Mouse (Mus musculus) thymus, postnatal 25 days (tissue): ENCODE measurements around the gene Gngt2.
"Not testable (repeated sequence)": the region's sequence is repeated elsewhere in the genome, so short reads cannot be mapped to it uniquely, and the experiment has no call there.

Experiments
- DNase-seq: peaks from one replicate; pipeline ENCODE4 v3.0.0; 2022

Gene Gngt2

DNA sequence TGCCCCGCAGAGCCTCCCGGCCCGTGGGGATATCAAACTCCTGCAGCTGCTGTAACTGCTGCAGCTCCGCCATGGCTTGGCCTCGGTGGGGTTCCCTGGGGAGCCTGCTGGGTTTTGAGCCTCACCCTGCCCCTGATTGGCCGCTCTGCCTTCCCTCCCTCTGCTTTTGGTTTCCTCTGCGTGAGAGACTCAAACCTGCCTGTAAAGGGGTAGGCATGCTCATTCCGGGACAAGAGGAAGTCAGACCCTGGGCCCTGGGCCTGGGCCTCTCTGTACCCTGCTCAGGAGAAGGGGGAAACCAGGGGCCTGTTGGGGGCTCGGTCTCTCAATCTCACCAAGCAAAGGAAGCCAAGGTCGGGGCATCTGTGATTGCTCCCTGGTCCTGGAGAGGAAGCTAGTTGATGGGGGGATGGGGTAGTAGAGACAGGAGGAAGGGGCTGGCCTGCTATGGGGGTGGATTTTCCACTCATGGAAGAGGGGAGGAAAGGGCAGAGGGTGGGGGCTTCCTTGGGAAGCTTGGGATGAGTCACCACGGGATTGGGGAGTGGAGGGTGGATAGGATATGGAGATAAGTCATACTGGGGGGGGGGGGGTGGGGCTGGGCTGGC lies 5.2 kb downstream of the Gngt2 start, which contains the start of gene Abi3:
Abi3 (minus strand) TSS at position 403 of the 608 bp plus-strand sequence.
- peak; percentile 89 for DNase-seq

DNA sequence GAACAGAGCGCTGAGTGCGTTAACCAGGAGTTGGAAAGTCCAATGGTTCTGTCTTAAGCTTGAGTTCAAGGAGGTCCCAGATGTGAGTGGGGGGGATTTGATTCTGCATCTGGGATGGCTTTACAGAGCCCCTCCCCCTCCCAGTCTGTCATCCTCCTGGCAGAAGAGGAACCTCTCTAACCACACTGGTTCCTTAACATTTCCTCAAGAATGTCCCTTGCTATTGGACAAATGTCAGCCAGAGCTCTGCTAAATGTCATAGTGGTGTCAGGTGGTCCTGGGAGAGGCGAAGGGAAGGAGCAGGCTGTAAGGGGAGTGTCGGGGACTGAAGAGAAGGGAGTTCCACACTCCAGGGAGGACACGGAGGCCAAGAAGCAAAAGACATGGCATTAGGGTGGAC lies 5.9 kb downstream of the Gngt2 start:
- DNase-seq: no peak

DNA sequence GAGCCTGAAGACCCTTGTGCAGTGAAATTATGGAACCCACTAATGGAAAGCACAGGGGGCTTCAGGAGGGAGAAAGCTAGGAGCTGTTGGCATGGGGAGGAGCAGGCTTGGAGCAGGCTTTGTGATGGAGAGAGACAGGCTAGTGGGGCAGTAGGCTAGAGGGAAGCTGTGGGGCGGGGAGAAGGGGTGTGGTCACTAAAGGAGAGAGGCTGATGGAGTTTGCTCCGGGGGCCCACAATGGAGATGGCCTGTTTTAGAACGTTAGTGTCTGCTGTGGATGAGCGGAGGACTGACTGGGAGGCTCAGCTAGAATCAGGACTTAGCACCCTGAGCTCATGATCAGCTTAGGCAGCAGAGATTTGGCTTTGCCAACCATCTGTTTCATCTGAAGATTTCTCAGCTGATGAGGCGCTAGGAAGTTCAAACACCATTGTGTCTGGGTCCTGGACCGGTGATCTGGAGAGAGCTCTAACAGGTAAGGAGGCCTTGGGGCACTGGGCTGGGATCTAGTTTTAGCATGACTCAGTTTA lies 6.5 kb downstream of the Gngt2 start:
- no peak for DNase-seq

DNA sequence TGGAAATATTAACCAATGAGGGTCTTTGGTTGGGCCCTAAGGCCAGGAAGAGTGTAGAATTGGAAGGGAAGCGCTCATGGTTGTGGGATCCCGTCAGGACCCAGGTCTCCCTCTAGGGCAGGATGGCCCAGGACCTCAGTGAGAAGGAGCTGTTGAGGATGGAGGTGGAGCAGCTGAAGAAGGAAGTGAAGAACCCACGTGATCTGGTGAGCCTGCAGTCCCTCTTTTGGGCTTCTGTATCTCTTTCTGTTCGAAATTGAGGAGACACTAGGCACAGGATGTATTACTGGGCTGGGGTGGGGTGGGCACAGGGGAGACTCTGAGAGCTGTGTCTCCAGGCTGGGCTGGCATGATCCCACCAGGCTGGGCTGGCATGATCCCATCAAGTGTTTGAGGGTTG lies 7.9 kb downstream of the Gngt2 start:
- DNase-seq: no peak

DNA sequence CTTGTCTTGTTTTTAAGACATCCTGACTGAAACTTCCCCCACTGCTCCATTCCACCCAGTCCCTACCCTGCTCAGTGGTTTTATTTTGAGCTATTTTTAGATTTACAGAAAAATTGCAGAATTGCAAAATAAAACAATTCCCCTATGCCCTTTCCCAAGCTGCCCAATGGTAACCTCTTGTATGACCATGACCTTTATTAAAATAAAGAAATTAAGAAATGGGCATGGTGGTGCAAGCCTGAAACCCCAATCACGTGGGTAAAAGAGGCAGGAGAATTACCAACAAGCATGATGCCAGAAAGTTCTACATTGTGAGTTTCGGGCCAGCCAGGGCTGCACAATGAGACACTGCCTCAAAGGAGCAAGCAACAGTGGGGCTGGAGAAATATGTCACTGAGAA lies 13.9 kb downstream of the Gngt2 start:
- DNase-seq: no peak

DNA sequence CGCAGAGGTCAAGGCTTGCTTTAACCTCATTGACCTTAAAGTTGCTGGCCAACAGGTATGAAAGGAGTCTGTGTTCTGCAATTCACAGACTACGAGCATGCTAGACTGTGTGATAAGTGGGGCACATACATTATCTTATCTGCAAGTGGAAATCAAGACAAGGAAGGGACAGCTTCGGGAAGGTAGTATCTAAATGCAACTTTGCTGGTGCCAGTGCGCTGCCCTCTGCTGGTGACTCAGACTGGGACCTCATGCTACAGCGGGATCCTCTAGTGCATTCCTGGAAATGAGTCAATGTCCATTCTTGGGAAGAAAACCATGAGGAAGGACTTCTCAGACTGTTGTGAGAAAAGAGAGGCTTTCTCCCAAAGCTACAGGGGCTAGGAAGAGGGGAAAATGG lies 16.7 kb downstream of the Gngt2 start:
- peak; percentile 82 for DNase-seq

DNA sequence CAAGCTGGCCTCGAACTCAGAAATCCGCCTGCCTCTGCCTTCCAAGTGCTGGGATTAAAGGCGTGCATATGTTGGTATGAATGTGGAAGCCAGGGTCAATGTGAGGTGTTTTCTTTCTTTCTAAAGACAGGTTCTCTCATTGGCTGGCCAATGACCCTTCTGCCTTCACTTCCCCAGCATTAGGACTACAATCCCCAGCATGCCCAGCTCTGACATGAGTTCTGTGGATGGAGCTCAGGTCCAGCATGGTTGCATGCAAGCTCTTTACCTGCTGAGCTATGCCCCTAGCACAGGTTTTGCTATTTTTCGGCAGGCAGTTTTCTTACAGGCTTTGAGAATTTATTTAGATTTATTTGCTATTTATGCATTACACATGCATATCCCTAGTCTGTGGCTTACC lies 20.3 kb downstream of the Gngt2 start:
- DNase-seq: no peak

DNA sequence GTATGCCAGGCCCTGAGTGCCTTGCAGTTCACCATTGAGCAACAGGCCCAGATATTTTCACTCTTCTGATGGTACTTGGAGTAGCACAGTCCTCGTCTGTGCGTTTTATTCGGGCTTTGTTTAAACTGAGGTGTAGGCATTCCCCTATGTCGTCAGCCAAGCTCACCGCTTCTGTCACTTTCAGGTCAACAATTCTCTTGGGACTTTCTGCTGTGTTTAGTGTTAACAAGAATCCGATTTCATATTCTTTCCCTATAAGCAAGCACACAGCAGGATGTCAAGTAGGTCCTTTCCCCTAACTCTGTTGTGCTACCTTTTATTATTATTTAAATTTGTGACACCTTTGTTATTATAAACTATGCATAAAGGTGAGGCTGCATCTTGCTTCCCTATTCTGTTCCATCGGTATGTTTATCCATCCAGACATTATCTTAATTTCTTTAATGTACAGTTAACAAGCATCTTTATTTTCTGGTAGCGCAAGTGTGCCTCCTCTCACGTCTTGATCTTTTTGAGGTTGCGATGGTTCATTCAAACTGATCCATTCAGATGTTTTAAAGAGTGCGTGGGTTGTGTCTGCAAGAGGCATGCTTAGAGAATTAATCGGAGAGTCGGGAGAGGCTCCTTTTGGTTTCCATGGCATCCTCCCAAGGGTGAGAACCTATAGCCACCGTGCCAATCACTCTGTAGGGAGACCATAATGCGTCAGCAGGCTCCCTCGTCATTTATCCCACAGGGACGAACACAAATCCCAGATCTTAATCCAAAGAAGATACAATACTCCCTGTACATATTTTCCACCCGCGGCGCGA lies 20.9 kb downstream of the Gngt2 start:
- no peak for DNase-seq

DNA sequence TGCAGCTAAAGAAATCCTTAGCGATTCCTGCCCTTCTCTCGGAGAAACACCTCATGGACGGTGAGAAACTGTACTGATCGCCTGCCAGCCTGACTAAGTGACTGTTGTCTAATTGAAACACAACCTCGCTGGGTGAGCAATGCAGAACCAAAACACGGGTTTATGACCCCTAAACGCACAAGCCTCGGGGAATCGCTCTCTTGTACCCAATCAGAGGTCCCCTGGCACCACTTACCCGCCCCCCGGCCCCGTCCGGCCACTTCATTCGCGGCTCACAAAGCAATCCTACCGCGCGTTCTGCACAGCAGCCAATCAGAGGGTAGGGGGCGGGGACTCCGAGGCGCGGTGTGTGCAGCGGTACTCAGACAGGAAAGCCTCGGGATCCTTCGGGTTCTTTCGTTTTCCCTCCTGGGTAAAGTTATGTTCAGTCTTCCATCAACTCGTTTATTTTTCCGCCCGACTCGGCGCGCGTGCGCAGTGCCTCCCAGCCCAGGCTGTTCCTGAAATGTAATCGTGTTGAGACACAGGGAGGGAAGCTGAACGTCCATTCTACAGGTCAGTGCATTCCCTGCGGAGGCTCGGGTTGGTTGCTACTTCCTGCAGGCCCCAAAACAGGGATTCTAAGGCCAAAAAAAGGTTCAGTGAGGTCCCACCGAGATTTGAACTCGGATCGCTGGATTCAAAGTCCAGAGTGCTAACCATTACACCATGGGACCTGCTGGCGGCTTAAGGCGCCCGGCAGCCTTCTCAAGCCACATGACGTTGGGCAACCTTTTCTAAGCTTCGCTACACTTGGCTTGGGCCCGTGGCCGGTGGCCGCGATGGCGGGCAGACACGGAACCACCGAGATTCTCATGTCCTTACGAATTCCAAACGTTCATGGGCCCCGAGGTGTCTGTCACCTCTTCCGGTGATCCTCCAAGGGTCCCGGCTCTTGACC lies 21.8 kb downstream of the Gngt2 start:
- peak; percentile 96 for DNase-seq

DNA sequence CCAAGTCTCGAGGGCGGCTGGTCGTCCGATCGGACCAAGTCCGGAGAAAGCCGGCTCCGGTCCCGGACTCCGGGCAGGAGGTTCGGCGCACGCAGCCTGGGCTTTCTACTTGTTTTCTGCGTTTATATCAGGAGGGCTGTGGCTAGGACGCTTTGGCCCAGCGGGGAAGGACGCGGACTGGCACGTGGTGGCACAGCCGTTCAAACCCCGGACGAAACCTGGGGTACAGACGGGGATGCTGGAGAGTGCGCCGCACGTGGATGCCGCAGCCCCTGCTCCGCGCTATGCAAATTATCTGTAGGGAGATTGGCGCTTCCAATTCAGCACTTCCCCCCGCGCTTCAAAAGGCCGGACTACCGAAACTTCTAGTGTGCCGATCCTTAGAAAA lies 22.4 kb downstream of the Gngt2 start:
- peak; percentile 79 for DNase-seq

DNA sequence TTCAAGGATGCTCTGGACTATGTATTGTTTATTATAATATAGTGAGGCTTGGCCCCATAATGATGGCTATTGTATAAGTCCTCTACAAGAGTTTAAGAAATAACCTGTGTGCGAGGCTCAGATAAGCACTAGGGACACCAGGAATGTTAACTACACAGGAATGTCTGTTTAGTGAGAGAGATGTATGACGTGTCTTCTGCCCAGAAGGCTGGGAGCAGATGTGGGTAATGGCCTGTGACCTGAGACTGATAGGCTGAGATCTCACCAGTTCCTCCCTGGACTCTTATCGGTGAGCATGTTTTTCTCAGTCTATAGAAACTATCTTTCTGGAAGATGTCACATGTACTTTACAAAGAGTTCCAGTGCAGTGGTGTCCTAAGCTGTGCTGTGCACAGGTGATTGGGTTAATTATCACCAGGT lies 23.1 kb downstream of the Gngt2 start:
- DNase-seq: no peak

DNA sequence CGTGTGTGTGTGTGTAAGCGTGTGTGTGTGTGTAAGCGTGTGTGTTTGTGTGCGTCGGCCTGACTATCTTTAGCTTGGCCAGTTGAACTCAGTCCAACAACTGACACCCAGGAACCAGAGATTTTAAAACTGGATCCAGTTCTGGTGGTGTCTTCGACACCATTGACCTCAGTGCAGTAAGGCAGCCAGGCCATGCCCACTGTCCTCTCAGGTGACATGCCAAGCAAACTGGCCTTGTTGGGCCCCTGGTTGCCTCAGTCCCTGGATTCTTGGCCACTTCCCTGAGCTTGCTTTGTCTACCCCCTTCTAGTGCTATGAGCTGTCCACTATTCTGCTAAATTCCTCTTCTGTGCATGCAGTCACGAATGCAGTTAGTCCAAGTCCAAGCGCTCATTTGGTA lies 24.4 kb downstream of the Gngt2 start:
- DNase-seq: no peak

DNA sequence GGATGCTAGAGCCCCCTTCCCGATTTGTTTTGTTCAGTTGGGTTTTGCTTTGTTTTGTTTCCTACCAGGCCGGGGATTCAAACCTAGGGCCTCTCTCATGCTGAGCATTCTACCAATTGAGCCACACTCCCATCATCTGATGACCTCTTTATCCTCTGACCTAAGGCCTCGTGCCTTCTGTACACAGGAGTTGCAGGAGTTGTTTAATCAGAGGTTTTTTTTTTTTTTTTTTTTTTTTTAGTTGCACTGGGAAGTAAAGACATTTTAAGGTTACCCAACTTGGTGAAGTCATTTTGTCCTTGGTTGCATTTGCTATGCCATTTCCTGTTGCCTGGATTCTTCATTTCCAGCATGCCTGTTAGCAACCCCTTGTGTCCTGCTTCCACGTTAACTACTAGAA lies 32.4 kb downstream of the Gngt2 start:
- no peak for DNase-seq

DNA sequence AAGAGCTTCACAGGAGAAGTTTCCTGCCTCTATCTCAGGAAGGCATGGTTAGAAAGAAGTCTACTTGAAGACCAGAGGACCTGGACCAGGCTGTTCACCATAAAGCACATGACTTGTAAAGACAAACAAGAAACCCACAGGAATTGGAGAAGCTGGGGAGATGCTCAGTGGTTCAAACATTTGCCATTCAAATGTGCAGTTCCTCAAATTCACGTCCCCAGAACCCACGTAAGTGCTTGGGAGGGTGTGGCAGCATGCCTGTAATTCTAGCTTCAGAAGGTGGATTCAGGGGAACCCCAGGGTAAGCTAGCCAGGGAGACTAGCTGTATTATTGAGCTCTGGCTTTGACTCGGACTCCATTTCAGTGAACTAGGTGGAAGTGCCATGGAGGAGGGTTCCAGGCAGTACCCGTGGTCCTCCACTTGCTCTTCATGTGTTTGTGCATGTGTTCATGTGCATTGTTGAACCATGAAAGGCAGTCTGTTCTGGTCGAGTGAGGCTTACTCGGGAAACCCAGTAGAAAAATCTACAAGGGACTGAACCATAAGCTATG lies 33.0 kb downstream of the Gngt2 start:
- DNase-seq: no peak

DNA sequence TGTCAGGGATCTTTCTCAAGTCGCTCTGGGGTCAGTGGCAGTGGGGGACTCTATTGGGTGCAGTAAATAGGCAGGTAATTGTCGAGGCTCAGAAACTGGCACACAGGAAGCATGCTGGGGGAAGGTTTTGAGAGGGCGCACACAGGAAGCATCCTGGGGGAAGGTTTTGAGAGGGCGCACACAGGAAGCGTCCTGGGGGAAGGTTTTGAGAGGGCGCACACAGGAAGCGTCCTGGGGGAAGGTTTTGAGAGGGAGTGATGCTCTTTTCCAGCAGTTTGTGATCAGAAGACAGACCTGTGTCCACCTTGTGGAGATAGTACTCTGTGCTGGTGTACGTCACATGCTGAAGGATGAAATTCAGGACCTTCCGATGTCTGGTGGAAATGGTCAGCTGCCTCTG lies 38.8 kb downstream of the Gngt2 start:
- DNase-seq: peak; percentile 50

DNA sequence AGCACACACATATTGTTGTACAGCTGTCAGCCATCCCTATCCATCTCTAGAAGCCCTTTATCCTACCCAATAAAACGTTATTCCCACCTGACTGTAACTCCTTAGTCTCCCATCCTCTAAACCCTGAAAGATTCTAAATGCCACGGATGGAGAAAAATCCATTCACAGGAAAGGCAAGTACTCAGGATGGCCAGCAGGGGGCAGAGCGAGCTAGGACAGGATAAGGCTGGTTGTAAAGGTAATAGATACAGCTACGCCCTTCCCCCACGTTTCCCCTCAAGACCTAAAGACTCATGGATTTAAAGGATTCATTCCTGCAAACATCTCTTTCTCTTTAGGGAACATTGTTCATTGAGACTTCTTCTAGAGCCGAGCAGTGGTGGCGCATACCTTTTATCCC lies 39.3 kb downstream of the Gngt2 start:
- peak; percentile 65 for DNase-seq

DNA sequence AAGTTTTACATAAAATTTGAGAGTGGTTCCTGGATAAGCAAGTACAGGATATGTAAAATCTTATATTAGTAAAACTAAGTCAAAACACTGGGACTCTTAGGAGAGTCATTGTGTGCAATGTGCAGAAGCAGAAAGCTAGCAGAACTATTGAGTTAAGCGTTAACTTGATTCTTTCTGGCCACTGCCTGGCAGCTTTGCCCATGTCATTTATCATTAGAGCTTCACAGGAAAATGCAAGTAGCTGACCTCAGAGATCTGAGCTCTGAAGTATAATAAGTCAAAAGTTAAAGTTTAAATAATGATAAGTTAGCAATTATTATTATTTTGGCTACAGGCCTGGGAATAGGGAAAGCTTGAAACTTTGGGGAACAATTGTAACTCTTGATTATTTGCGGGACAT lies 42.8 kb downstream of the Gngt2 start:
- DNase-seq: not testable (repeated sequence)

DNA sequence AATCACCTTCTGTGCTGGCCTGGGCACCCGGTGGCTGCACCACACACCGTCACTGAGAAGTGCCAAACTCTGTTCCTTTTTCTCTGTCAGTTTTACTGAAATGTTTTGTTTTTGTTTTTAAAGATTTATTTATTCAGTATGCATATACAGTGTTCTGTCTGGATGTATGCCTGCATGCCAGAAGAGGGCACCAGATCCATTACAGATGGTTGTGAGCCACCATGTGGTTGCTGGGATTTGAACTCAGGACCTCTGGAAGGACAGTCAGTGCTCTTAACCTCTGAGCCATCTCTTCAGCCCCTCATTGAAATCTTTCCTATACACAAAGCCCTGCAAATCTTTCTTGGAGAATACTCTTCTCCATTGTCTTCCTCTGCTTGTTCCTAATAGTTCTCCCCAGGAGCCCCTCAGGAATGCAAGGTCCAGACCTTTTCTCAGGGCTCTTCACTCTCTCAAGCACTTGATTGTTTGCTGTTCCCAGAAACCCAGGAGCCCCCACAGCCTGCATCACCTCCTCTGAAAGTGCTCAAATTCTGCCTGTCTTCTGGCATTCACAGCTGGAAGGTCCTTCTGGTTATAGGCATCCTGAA lies 53.5 kb downstream of the Gngt2 start:
- no peak for DNase-seq
